Mouse (Mus musculus) myocyte (in vitro differentiated cells): ENCODE measurements at regions not wholly inside any gene's neighbourhood (a gene's known extent, or its start where the extent isn't known, plus 50 kb on each side); places are given as distances from the start of the nearest gene placed in this dataset.

Experiments
- CEBPB ChIP-seq: IDR thresholded peaks from 2 replicates; pipeline ENCODE4 v1.6.1; 2011; ENCODE audit warnings: mild to moderate bottlenecking, moderate library complexity; ENCODE audit not compliant: poor library complexity, insufficient read depth, severe bottlenecking
- MAX ChIP-seq: IDR thresholded peaks from one replicate; pipeline ENCODE4 v1.6.1; 2011; ENCODE audit warnings: low read depth, mild to moderate bottlenecking, control low read depth
- MYOD1 ChIP-seq, 3 experiments: IDR thresholded peaks; one replicate each; pipeline ENCODE4 v1.6.1; 2011; ENCODE audit warnings: control low read depth in 2 of 3, low read depth in 2 of 3, mild to moderate bottlenecking in 2 of 3, moderate library complexity in 1 of 3; ENCODE audit not compliant: insufficient read length in 2 of 3, control insufficient read depth in 1 of 3
- POLR2A ChIP-seq: IDR thresholded peaks from one replicate; pipeline ENCODE4 v1.6.1; 2011; ENCODE audit warnings: low read depth, mild to moderate bottlenecking, control low read depth, moderate library complexity; ENCODE audit not compliant: insufficient read length
- USF1 ChIP-seq: IDR thresholded peaks from one replicate; pipeline ENCODE4 v1.6.1; 2011; ENCODE audit warnings: low read depth, mild to moderate bottlenecking, control low read depth, moderate library complexity

- TF ChIP-seq POLR2A (no peak), MYOD1 (IDR thresholded peaks at IDR 0.05; ENCODE audit: control insufficient read depth in 1 of 3, insufficient read length in 2 of 3, low read depth in 2 of 3) (no peak), CEBPB (no peak), MAX (no peak), USF1 (no peak)
Measured at GRCm38 (mm10) chr1:61336367-61336766, 302.3 kb upstream of the Pard3b start.
